Mouse (Mus musculus) CH12.LX (cell line): Measurements from ENCODE around the gene Ndufs2.

Experiments
- CTCF ChIP-seq, 2 experiments: IDR thresholded peaks in 1 of 2; conservative IDR thresholded peaks in 1 of 2; 2 replicates each; pipeline ENCODE4 v1.5.1; 2011 to 2012; ENCODE audit warnings: low read depth in 2 of 2, low read length in 2 of 2, improper control_type of control experiment in 1 of 2, inconsistent platforms in 1 of 2, mild to moderate bottlenecking in 1 of 2, moderate library complexity in 1 of 2
- E2F4 ChIP-seq: IDR thresholded peaks from 2 replicates; pipeline ENCODE4 v1.6.1; 2011; ENCODE audit warnings: low read depth, low read length, improper control_type of control experiment; ENCODE audit not compliant: insufficient replicate concordance
- EP300 ChIP-seq: IDR thresholded peaks from 2 replicates; pipeline ENCODE4 v1.6.1; 2011; ENCODE audit warnings: low read length, improper control_type of control experiment
- MEF2A ChIP-seq: IDR thresholded peaks from 2 replicates; pipeline ENCODE4 v1.6.1; 2014; ENCODE audit warnings: low read depth, mild to moderate bottlenecking, inconsistent platforms, low read length, improper control_type of control experiment, borderline replicate concordance
- MXI1 ChIP-seq: IDR thresholded peaks from 2 replicates; pipeline ENCODE4 v1.6.1; 2011; ENCODE audit warnings: mild to moderate bottlenecking, low read depth, low read length, improper control_type of control experiment
- PAX5 ChIP-seq: IDR thresholded peaks from 2 replicates; pipeline ENCODE4 v1.6.1; 2012; ENCODE audit warnings: low read length, inconsistent platforms, mixed read lengths
- RAD21 ChIP-seq: IDR thresholded peaks from 2 replicates; pipeline ENCODE4 v1.6.1; 2011; ENCODE audit warnings: low read depth, mild to moderate bottlenecking, low read length, improper control_type of control experiment, moderate library complexity
- SIN3A ChIP-seq: IDR thresholded peaks from 2 replicates; pipeline ENCODE4 v1.6.1; 2012; ENCODE audit warnings: low read length, improper control_type of control experiment, inconsistent platforms

- TF ChIP-seq E2F4 (no peak), MXI1 (no peak), CTCF (conservative IDR thresholded peaks at IDR 0.05 in 1 of 2, IDR thresholded peaks at IDR 0.05 in 1 of 2; ENCODE audit: low read depth in 2 of 2, low read length in 2 of 2) (no peak), PAX5 (no peak), RAD21 (no peak), EP300 (no peak), MEF2A (no peak), SIN3A (peak; percentile 63; the same call in 1 of the 2 replicates)
These were observed 42.7 kb upstream of the Ndufs2 start for GRCm38 (mm10) chr1:171293906-171294297.
